Mouse (Mus musculus) liver, postnatal 0 days (tissue): ENCODE results near the gene Acta1.

Experiments
- CTCF ChIP-seq: sonication (generic); IDR thresholded peaks from 2 replicates; pipeline ENCODE4 v1.5.1; 2016; ENCODE audit warnings: antibody characterized with exemption, low read depth
- EP300 ChIP-seq: IDR thresholded peaks from 2 replicates; pipeline ENCODE4 v1.6.1; 2016; ENCODE audit warnings: antibody characterized with exemption, low read depth, mild to moderate bottlenecking

- TF ChIP-seq EP300 (no peak), CTCF (peak; percentile 97)
Measured at GRCm38 (mm10) chr8:123924719-123925118, 30.2 kb upstream of the Acta1 start.
